Mouse (Mus musculus) erythroblast, embryonic 14.5 days (primary cell): Measurements from ENCODE around the gene Pla2g4f.

ENCODE experiments used
- GATA1 ChIP-seq: IDR thresholded peaks from 2 replicates; pipeline ENCODE4 v1.6.1; 2012; ENCODE audit warnings: low read length, inconsistent platforms, mixed read lengths
- TAL1 ChIP-seq: IDR thresholded peaks from 3 replicates; pipeline ENCODE4 v1.6.1; 2012; ENCODE audit warnings: low read length, inconsistent platforms, mixed read lengths

- TF ChIP-seq TAL1 (no peak), GATA1 (no peak)
These were observed 34.0 kb downstream of the Pla2g4f start for GRCm38 (mm10) chr2:120279961-120280360.
